Mouse (Mus musculus): ENCODE measurements around the gene Adam19. TPM values are rescaled to one million over a fixed set of nuclear protein-coding genes. Genes with fewer than 3 reads are reported as not detected.

The Adam19 gene
- total RNA-seq, 2 experiments from 2014 or later = 30.6 to 35.1 TPM

GRCm38 (mm10) chr11:46069408-46070003 lies 13.7 kb downstream of the Adam19 start:
- no peak for DNase-seq (ENCODE audit: extremely low spot score in 1 of 2, low spot score in 2 of 2)
- intact Hi-C loops (cut with DNase I) = no loop called here

GRCm38 (mm10) chr11:46070161-46070560 lies 14.4 kb downstream of the Adam19 start:
- intact Hi-C loops (cut with DNase I) = no loop called here
- DNase-seq (ENCODE audit: extremely low spot score in 1 of 2, low spot score in 2 of 2) = no peak

DNA sequence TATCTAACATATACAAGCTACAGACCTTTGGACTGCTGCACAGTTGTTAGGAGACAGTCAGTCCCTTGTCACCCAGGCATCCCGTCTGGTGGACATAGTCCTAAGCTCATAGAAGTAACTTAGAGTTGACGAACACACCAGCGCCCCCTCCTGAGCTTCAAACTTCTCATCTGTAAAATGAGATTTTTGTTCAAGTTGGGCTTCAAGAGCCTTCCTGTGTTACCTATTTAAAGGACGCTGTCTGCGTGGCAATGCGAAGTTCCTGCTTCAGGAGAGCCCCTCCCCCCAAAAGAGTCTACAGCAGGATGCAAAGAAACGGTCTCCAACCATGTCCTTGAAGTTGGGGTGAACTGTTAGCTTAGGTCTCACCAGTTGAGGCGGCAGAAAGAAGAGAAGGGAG lies 15.0 kb downstream of the Adam19 start:
- intact Hi-C loops (cut with DNase I) = no loop called here
- DNase-seq (ENCODE audit: extremely low spot score in 1 of 2, low spot score in 2 of 2) = no peak

- intact Hi-C loops (cut with DNase I) = no loop called here
- no peak for DNase-seq (ENCODE audit: extremely low spot score in 1 of 2, low spot score in 2 of 2)
These were observed 16.8 kb downstream of the Adam19 start for GRCm38 (mm10) chr11:46072466-46073060.

- DNase-seq (ENCODE audit: extremely low spot score in 1 of 2, low spot score in 2 of 2) = no peak
- intact Hi-C loops (cut with DNase I) = no loop called here
These were observed 17.5 kb downstream of the Adam19 start for GRCm38 (mm10) chr11:46073061-46073849.

DNA sequence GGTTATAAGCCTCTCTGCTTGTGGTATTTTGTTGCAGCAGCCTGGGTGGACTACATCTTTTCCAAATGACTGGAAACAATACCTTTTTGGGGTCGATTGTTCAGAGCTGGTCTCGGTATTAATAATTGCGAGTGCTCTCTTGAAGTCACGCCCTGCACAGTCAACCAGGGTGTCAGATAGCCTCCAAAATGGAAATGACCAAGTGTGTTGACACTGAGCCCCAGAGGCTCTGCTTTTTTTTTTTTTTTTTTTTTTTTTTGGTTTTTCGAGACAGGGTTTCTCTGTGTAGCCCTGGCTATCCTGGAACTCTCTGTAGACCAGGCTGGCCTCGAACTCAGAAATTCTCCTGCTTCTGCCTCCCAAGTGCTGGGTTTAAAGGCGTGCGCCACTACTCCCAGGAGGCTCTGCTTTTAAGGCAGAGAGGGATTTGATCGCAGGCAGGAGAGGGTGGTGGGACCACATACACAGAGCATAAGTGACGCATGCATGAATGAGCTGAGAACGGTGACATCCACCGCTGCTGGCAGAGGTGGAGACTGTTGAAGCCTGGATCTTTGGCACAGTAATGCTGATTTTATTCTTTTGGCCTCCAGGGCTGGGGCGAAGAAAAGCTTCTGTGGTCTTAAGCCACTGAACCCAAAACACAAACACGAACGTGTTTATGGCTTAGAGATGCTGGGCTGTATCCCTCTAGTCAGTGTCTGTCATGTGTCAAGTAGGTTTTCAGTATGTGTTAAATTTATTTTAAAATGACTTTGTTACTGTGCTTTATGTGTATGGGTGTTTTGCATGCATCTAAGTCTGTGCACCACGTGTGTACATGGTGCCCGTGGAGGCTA lies 18.3 kb downstream of the Adam19 start:
- intact Hi-C loops (cut with DNase I) = no loop called here
- no peak for DNase-seq (ENCODE audit: extremely low spot score in 1 of 2, low spot score in 2 of 2)

DNA sequence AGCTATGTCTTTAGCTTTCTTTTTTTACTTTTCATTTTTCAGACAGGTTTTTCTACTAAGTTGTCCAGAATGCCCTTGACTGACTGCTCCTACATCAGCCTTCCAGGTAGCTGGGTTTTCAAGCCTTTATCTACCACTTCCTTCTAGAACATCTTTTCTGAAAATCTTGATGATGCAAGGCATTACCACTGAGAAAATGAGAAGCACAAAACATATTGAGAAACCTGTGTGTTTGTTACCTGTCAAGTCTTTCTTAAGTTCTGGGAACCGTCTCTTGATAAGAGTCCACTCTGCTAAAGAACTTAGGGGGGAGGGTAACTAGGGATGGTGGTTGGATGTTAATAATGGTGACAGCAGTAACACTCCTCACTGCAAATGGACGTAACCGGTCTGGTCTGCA lies 19.7 kb downstream of the Adam19 start:
- intact Hi-C loops (cut with DNase I) = no loop called here
- DNase-seq (ENCODE audit: extremely low spot score in 1 of 2, low spot score in 2 of 2) = no peak

- intact Hi-C loops (cut with DNase I) = no loop called here
- DNase-seq (ENCODE audit: extremely low spot score in 1 of 2, low spot score in 2 of 2) = no peak
These were observed 20.8 kb downstream of the Adam19 start for GRCm38 (mm10) chr11:46076442-46077158.

GRCm38 (mm10) chr11:46077304-46077703 lies 21.5 kb downstream of the Adam19 start:
- intact Hi-C loops (cut with DNase I) = no loop called here
- DNase-seq (ENCODE audit: extremely low spot score in 1 of 2, low spot score in 2 of 2) = no peak

- intact Hi-C loops (cut with DNase I) = no loop called here
- DNase-seq (ENCODE audit: extremely low spot score in 1 of 2, low spot score in 2 of 2) = no peak
These were observed 22.1 kb downstream of the Adam19 start for GRCm38 (mm10) chr11:46077732-46078375.

DNA sequence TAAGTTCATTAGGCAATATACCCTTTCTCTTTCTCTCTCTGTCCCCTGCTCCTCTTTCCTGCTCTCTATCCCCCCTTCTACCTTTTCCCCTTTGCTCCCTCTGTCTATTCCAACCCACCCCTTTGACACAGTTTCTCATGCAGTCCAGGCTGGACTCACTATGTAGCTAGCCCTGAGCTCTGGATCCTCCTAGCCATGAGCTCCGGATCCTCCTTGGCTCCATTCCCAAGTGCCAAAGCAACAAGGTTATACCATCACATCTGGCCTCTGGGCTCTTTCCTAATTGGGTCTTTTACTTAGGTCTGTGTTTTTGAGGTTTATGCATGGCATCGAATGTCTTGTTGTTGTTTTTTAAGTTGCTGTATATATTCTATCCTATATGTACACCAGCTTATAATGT lies 25.3 kb downstream of the Adam19 start:
- intact Hi-C loops (cut with DNase I) = no loop called here
- DNase-seq (ENCODE audit: extremely low spot score in 1 of 2, low spot score in 2 of 2) = no peak

DNA sequence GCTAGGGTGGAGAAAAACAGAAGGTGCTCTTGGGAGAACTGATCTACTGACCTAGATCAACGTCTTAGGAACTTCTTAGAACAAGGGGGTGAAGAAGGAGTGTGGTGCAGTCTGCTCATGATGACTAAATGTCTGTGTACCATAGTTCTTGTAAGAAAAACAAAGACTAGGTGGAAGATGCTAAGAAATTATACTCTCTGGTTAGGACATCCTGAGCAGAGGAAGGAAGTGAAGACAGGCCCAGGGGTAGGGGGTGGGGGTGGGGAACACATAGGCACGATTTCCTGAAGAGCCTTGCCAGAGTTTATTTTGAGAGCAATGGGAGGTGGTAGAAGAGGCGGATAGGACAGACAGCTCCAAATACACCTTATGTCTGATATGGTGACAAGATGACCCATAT lies 27.6 kb downstream of the Adam19 start:
- no peak for DNase-seq (ENCODE audit: extremely low spot score in 1 of 2, low spot score in 2 of 2)
- intact Hi-C loops (cut with DNase I) = no loop called here

- intact Hi-C loops (cut with DNase I) = no loop called here
These were observed 28.1 kb downstream of the Adam19 start for GRCm38 (mm10) chr11:46083835-46084444.

DNA sequence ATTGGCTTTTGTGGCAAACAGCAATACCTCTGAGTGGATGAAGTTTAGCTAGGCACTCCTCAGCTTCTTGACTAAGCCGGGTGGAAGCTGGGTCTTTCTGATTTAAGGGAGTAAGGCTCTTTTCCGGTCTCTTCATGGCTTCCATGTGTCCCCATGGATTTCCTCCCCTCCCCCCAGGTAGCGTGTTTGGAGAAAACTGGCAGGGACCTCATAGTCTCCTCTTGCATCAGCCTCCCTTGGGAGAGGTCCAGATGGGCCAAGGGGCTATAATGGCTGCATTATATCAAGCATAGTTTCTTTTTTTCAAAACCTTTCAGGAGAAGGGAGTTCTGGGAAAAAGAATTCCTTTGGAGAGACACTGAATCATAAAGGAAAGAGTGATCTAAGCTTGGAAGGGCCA lies 28.8 kb downstream of the Adam19 start:
- no peak for DNase-seq (ENCODE audit: extremely low spot score in 1 of 2, low spot score in 2 of 2)
- intact Hi-C loops (cut with DNase I) = no loop called here

More at GRCm38 (mm10) chr11:46083835-46084444, 28.1 kb downstream of the Adam19 start:
- DNase-seq (ENCODE audit: extremely low spot score in 1 of 2, low spot score in 2 of 2) = no peak

DNA sequence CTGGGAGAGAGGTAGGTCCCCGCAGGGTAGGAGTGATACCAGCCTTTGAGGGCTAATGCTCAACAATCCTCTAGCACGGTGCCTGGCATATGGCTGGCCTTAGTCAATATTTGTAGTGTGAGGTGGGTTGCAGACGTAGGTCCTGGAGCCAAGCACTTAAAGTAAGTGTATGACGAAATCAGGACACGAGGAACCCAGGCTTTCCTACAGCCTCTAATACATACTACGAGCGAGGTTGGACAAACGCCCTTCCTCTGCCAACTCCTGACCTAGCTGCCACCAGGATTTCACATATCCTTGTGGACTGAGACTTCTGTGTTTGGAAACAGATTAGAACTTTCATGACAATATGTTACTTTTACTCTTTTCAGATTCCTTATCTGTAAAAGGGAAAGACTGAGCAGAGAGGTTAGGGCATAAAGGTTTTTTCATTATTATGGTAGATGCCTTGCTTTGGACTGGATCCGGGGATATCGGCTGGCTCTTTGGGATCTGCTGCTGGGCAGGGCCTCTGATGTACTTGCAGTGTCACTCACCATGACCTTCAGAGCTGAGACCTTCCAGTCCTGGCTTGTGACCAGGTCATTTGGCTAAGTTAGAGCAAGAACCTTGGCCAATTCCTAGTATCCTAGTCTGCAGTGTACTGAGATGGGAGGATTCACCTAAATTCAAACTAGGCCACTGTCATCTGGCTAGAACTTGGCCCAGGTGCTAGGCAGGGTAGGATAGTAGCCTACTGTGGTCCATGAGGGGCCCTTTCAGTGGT lies 29.8 kb downstream of the Adam19 start:
- DNase-seq (ENCODE audit: extremely low spot score in 1 of 2, low spot score in 2 of 2) = no peak
- intact Hi-C loops (cut with DNase I) = no loop called here

DNA sequence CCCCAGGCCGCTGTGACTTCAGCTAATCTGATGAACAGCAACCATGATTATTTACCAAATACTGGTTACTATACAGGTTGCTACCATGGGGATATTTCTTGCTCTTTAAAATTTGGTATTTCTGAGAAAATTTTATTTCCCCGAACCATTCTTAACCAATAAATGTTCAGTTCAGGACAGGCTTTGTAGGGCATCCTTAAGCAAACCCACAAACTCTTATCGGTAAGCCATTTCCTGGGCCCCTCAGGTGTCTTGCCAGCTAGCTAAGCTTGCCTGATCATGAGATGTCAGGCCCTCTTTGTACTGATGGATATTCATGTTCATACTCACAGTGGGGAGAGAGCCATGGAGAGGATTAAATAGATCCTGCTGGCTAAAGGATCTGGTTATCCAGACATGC lies 30.7 kb downstream of the Adam19 start:
- intact Hi-C loops (cut with DNase I) = no loop called here
- no peak for DNase-seq (ENCODE audit: extremely low spot score in 1 of 2, low spot score in 2 of 2)

DNA sequence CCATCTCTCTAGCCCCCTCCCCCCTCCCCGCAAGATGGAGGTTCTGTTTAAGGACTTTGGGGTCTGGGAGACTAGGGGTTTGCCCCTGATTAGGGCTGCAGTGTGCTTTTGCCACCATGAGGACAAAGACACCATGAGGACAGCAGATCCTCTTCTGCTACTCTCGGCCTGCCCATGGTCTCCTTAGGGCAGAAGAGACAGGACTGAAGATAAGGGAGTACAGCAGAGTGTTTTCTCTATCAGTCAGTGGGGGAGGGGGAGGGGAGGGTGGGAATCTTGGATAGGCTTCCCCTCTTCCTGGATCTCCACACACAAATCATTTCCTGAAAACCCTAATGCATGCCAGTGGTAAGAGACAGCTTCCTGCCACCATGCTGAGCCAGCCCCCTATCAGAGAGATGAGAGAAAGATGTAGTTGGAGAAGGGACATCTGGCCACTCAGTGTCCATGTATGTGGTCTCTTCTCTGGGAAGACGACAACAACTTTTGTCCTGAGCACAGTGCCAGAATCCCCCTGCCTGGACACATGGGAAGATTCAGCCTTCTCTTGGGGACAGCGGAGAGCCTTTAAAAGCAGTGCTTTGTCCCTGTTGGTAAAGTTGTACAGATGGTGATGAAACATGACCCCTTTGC lies 33.4 kb downstream of the Adam19 start:
- no peak for DNase-seq (ENCODE audit: extremely low spot score in 1 of 2, low spot score in 2 of 2)
- intact Hi-C loops (cut with DNase I) = no loop called here

Data from left cerebral cortex, postnatal 10 days (tissue).